Mouse (Mus musculus): ENCODE data around the gene Chmp2b. TPM values are rescaled to one million over a fixed set of nuclear protein-coding genes. Genes with fewer than 3 reads are reported as not detected.

Chmp2b gene
- 10 to 100 TPM; 58.7 to 60.0 TPM for total RNA-seq (2021)
- long read RNA-seq, transcript Chmp2b-201 (6 exons, 1,872 nt), result major isoform, 50 of 54 reads
- long read RNA-seq, partial matches to known transcripts, result 3 of 54 reads
- long read RNA-seq, other reads (novel, unspliced or antisense), result 0 of 54 reads

GRCm38 (mm10) chr16:65561963-65562863, at the start of gene Chmp2b:
Gene Chmp2b (minus strand): TSS chr16:65562726.
- peak; percentile 83 to 92 for DNase-seq (ENCODE audit: low spot score in 2 of 2)

DNA sequence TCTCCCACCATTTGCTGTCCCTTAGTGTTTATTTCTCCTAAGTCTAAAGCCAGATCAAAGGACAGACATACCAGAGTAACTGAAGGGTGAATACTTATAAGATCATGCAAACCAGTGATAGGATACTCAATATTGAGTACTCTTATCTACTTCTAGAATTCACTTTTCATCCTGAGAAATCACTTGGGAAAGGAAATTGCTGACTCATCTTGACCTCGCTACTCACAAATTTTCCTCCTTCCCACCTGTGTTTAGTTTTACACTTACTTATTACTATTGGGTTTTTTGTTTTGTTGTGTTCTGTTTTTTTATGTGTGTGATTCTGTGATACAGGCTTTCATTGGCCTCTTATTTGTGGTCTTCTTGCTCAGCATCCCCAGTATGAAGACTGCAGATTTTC, 49.2 kb upstream of the Chmp2b start:
- no peak for DNase-seq (ENCODE audit: low spot score in 2 of 2)

DNA sequence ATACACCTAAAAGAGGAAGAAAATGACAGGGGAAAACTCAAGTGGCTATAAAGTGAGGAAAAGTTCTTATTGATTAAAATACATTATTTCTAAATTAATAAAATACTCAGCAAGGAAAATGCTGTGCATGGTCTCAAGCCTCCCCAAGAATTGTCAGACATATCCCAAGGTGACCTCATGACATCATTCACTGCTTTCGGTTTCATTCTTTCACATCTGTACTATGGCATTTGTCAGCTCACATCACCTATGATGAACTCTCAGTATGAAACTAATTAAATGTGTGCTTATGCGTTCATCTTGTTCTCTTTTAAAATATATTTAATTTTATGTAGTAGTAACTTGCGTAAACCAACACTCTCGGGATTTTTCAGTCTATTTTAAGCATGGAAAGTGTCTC, 38.3 kb upstream of the Chmp2b start:
- no peak for DNase-seq (ENCODE audit: low spot score in 2 of 2)

GRCm38 (mm10) chr16:65586111-65586865, 23.8 kb upstream of the Chmp2b start:
- DNase-seq (ENCODE audit: low spot score in 2 of 2), result no peak

- DNase-seq (ENCODE audit: low spot score in 2 of 2), result no peak
Observed at GRCm38 (mm10) chr16:65585699-65586098, 23.2 kb upstream of the Chmp2b start.

- no peak for DNase-seq (ENCODE audit: low spot score in 2 of 2)
Observed at GRCm38 (mm10) chr16:65577298-65578029, 14.9 kb upstream of the Chmp2b start.

DNA sequence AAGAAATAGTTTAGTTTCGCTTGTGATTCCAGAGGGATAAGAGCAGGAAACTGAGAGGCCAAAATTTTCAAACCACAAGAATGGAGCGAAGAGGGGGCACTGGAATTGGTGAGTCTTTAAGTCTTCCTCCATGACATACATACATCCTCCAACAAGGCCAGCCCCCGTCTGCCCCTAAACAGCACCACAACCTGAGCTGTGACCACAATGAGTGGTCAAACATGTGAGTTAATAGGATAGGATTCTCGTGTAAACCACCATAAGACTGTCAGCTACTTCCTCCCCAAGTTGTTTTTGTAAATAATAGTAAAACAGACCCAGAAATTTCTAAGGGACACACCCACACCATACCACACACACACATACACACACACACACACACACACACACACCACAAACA, 6.3 kb upstream of the Chmp2b start:
- DNase-seq (ENCODE audit: low spot score in 2 of 2), result no peak

GRCm38 (mm10) chr16:65564951-65565350, 2.4 kb upstream of the Chmp2b start:
- DNase-seq (ENCODE audit: low spot score in 2 of 2), result no peak

DNA sequence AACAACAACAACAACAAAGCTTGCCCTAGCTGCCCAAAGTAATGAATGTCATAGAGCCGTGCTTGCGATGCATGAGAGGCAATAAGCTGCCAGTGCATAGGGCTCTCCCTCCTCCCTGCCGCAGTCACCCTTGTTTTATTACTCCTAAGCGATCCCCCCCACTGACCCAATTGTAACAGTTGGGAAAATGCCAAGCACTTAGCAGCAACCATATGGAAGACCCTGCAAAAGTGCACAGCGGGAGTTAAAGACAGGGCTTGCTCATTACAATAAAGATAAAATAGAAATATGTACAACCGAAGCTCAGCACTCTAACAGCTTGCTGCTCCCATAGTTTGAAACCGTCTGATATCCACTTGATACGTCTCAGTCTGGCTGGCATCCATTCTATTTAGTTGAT, 1.8 kb upstream of the Chmp2b start:
- no peak for DNase-seq (ENCODE audit: low spot score in 2 of 2)

DNA sequence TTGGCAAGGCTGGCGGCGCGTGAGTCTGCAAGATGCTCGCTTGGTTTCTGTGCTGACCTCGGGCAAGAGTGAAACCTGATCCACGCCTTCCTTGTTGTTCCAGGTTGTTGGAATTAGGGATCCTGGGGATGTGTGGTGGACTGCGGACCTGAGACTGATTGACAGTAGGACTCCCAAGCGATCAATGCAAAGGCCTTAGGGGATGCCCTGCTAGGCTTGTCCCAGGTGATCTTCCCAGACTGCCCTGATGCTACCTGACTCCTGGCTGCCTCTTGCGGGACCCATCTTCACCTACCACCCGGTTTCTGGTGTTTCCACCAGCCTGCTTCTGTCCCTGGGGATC, 309 bp upstream of the Chmp2b start:
- DNase-seq (ENCODE audit: low spot score in 2 of 2), result no peak

DNA sequence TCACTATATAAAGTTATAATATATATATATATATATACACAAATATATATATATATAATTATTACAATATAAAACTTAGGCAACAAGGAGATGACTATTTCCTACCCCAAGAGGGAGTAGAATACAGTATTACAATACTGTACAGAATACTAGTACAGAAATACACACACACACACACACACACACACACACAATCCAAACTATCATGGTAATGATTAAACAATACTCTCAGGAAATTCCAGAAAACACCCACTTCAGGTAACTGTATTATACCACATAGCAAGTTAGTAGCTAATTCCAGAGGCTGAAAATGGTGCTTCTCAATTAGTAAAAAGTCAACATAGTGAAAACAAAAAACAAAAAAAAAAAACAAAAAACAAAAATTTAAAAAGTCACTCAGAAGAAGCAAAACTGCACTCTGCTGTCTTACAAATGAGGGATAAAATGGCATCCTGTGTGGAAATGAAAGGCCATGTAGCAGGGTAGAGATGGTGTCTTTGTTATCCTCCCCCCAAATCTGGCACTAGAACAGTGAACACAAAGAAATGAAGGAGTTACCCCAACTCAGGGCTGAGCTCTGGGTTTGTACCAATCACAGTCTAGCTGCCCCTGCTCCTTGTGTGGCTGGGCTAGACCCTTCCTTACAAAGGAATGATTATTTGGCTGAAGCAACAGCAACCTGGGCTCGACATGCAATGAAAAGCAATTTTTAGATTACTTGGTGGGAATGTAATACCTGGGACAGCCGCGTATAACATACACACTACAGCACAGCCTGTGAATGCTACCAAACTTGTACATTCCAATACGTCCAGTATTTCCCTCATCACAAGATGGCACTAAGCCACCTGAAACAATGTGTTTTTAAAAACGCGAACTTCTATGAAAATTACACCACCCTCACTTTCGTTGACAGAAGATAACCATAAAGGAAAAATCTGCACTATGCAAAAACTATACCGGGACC, 1.2 kb downstream of the Chmp2b start:
- no peak for DNase-seq (ENCODE audit: low spot score in 2 of 2)

DNA sequence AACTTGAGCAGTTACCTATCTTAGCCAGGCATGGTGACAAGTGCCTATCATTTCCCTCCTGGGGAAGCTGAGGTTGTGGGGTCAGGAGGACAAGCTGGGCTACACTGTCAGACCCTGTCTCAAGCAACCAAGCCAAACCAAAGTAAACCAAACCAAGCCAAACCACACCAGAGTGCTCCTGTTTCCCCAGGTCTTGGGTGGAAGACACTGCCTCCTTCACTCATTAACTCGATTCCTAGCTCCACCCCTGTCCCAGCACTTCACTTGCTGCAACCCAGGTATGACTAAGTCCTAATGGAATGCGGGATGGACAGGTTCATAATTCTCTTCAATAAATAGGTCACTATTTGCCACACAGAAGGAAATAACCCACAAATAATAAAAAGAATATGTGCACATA, 2.9 kb downstream of the Chmp2b start:
- DNase-seq (ENCODE audit: low spot score in 2 of 2), result no peak

GRCm38 (mm10) chr16:65557369-65557768, 5.2 kb downstream of the Chmp2b start:
- no peak for DNase-seq (ENCODE audit: low spot score in 2 of 2)

- DNase-seq (ENCODE audit: low spot score in 2 of 2), result no peak
Observed at GRCm38 (mm10) chr16:65554267-65554666, 8.3 kb downstream of the Chmp2b start.

GRCm38 (mm10) chr16:65550814-65551213, 11.7 kb downstream of the Chmp2b start:
- no peak for DNase-seq (ENCODE audit: low spot score in 2 of 2)

- no peak for DNase-seq (ENCODE audit: low spot score in 2 of 2)
Observed at GRCm38 (mm10) chr16:65548960-65549359, 13.6 kb downstream of the Chmp2b start.

DNA sequence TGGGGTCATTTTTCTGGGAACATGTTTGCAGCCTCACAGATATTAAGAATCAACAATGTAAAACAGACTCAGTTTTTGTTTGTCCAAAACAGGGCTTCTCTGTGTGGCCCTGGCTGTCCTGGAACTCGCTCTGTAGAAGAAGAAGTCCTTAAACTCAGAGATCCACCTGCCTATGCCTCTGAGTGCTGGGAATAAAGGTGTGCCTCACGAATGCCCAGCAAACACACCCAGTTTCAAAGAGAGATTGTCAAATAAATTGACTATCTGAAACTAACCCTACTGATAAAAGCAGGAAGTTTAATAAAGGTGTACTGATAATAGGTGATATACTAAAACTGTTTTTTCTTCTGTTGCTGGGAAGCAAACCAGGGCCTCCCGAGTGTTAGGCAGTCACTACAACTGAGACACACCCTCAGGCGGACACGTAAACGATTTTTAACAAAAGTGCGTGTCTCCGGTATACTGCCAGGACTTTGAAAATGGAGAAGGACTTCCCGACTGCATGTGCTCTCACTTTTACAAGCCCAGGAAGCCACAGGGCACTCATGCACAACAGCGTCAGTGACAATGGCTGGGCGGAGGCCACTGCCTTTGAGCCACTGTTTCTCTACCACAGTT, 18.7 kb downstream of the Chmp2b start:
- DNase-seq (ENCODE audit: low spot score in 2 of 2), result no peak

- peak; percentile 20 to 82 for DNase-seq (ENCODE audit: low spot score in 2 of 2)
Observed at GRCm38 (mm10) chr16:65533315-65533999, 29.1 kb downstream of the Chmp2b start.

DNA sequence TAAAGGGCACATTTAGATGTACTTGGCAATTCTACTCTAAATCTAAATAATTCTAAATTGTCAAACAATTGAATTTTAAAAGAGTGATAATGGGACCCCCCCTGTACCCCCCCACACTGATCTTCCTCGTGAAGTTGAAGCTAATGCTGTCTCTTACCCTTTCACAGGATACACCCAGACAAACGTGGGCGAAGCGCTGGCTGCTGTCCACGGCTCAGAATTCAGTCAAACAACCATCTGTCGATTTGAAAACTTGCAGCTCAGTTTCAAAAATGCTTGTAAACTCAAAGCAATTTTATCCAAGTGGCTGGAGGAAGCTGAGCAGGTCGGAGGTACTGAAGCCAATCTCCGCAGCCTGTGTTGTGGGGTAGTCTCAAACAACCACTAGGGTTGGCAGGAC, 30.9 kb downstream of the Chmp2b start:
- peak; percentile 83 to 92 for DNase-seq (ENCODE audit: low spot score in 2 of 2)
